Mouse (Mus musculus) cerebral cortex, adult 2 months (tissue): ENCODE measurements around the gene Prkrip1.

Source experiments
- WGBS: fragments of 180-500 bp; shearing (Covaris S2); methylation state at CpG from one replicate; pipeline ENCODE4 v1.1.7; 2018; 5-methylcytosine and 5-hydroxymethylcytosine counted together

Gene Prkrip1

GRCm38 (mm10) chr5:136198474-136199391 is at the start of gene Prkrip1:
Gene Prkrip1, minus strand, starts transcription at chr5:136198963.
- WGBS = under 1% methylated on average over 62 of the region's 62 CpGs

DNA sequence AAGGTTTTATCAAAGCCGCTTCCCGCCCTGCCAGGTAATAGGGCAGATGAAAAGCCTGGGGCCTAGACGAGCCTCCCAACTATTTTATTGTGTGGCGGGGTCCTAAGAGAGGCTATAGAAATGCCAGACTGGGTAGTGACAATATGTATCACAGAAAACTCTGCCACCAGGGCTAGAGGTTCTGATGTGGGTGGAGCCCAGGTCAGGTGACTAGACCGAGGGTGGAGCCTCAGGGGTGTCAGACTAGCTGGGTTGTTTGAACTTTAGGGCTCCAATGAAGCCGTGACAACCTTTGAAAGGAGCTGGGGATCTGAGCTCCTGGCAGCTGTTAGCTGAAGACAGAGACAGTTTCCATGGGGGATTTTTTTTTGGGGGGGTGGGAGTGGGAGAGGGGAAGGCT is 49.7 kb upstream of the Prkrip1 start:
- WGBS = 83% methylated on average over 6 of the region's 6 CpGs

DNA sequence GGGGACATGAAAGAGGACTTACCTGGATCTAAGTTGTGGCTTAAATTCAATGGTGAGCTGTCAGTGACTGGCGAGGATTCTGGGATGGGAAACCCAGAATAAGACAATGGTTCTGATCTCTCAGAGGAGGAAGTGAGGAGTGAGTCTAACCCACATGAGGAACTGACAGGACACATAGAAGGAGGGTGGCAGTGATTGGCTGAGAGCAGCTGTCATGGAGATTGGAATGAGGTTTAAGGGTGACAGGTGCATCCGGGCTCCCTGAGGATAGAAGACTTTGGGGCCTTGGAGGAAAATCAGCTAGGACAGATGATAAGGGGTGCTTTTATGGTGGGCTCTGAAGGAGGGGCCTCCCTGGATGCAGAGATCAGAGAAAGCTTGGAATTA is 47.7 kb upstream of the Prkrip1 start, which contains the start of gene Sh2b2:
Gene Sh2b2 (minus strand): TSS at position 105 of the 387 bp plus-strand sequence.
- 88% methylated on average over 2 of the region's 2 CpGs for WGBS

GRCm38 (mm10) chr5:136245541-136246451 is 47.0 kb upstream of the Prkrip1 start:
- WGBS = 37% methylated on average over 15 of the region's 15 CpGs

DNA sequence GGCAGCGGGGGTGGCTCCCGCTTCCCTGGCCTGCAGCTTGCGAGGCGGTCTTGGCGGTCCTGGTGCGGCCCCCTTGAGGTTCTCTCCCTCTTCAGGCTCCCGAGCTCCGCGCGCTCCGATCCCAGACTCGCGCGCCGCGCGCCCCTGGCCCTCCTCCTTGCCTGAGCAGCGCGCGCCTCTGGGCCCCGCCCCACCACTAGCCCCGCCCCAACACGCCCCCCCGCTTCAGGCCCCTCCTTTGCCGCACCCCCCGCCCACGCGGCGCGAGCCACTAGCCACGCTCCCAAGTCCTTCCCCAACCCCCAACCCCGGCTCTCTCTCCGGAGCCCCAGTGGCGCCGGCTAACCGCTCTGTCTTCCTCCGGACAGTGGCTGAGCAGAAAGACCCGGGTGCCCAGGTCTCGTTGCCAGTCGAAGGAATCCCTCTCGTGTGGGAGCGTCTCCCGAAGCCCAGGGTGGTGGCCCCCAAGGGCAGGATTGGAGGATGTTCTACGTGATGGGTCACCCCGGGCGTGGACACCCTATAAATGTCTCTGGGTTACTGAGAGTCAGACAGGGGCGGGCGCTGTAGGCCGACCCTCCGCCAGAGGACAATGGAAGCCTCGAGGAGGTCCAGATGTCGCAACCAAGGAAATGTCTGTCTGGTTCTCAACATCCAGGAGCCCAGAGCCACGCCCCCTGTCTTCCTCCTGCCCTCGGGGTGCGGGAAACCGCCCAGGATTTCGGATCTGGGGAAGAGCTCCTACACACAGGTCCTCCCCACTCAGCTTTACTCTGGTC is 46.2 kb upstream of the Prkrip1 start:
- WGBS = 2% methylated on average over 55 of the region's 57 CpGs

- WGBS = under 1% methylated on average over 67 of the region's 67 CpGs
Observed at GRCm38 (mm10) chr5:136243851-136244761, 45.3 kb upstream of the Prkrip1 start.

GRCm38 (mm10) chr5:136241161-136241560 is 42.4 kb upstream of the Prkrip1 start:
- 70% methylated on average over 6 of the region's 6 CpGs for WGBS

DNA sequence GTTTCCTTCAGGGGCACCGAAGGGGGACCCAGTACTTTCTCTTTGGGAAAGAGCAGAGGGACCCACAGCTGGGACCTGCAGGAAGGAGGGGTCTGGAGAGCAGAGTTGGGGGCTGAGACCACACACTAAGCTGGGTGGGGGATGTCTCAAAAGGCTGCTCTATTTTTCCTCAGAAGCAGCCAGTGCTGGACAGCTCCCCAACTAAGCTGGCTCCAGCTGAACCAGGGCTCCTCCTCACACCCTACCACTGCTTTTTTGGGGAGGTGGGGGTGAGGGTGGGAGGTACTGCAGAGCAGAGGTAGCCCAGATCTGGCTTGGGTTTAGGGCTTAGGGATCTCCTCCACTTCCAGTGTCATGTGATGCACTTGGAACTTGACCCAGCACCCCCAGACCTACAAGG is 41.6 kb upstream of the Prkrip1 start:
- 90% methylated on average over 1 of the region's 1 CpGs for whole genome bisulfite sequencing

DNA sequence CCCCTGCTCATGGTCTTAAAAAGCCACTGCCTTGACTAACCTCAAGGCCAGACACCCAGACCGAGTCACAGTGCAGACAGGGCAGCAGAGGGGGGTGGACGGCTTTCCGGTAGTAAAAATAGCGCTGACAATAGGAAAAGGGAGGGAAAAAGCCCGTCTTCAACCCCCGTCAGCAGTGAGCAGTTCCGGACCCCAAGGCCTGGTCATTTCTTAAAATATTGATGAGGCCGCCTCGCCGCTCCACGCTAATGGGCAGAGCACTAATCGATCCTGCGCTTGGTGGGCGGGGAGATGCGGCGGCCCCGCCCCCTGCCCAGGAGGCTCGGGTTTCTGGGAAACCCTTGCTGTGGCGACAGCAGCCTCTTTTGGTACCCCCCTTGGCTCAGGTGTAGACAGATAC is 38.8 kb upstream of the Prkrip1 start:
- 20% methylated on average over 19 of the region's 19 CpGs for WGBS

GRCm38 (mm10) chr5:136236611-136237010 is 37.8 kb upstream of the Prkrip1 start:
- WGBS = 83% methylated on average over 5 of the region's 5 CpGs

DNA sequence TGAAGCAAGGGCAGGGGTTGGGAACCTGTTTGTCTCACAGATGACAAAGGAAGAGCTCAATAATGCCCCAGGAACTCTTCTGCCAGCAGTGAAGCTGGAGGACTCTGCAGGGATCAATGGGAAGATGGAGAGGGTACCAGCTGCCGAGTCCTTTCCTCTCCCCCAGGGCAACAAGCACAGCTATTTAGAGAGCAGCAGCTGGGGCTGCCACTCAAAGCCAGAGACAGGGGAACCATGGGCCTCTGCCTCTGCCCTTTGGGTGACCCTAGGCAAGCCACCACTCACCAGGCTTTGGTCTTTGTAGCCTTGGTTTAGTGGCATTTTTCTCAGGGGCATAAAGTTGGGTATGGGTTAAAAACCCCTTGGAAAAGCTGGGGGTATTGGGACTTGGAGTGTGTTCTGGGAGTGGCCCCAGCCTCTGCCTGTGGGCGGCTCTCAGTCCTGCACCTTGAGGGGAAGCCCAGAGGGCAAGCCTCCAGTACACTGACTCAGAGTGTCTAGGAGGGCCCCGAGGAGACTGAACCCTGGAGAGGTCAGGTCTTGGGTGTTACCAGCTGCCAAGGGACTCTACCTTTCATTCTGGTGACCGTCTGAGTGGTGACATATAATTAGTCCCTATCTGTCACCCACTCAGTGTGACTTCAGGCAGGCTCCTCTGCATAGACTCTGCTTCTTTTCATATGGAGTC is 31.7 kb upstream of the Prkrip1 start:
- WGBS = 89% methylated on average over 4 of the region's 4 CpGs

GRCm38 (mm10) chr5:136226246-136226876 is 27.6 kb upstream of the Prkrip1 start:
- 59% methylated on average over 7 of the region's 7 CpGs for WGBS

- WGBS = 86% methylated on average over 12 of the region's 12 CpGs
Observed at GRCm38 (mm10) chr5:136218585-136218984, 19.8 kb upstream of the Prkrip1 start.

- 74% methylated on average over 4 of the region's 4 CpGs for WGBS
Observed at GRCm38 (mm10) chr5:136217932-136218381, 19.2 kb upstream of the Prkrip1 start.

DNA sequence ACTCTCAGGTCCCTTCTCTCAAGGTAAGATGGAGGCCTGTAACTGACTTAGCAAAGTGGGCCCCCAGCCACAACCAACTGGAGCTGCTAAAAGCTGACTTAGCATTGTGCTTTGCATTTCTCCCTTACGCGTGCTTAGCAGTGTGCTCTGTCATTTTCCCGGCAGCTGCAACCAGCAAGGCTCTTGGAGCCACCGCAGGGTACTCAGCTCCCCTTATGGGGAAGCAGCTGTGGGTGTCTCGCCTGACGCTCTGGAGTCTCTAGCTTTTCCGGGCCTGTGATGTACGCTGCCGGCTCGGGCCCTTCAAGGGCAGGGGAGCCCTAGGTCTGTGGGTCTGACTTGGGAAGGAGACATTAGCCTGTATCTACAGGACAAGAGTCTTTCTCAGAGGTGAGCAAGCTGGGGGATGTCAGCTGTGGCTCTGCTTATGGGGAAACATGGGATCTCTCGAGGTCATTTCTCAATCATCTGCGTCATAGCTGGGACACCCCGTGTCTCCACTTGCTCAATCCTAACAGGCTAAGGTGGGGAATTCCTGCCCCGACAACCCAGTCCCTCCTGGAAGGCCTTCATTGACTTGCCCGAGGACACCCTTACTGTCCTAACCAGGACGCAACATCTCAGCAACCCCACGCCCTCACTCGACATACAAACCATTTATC is 18.4 kb upstream of the Prkrip1 start:
- 78% methylated on average over 18 of the region's 18 CpGs for WGBS

- 45% methylated on average over 5 of the region's 5 CpGs for WGBS
Observed at GRCm38 (mm10) chr5:136215958-136216357, 17.2 kb upstream of the Prkrip1 start.

- WGBS = 97% methylated on average over 3 of the region's 3 CpGs
Observed at GRCm38 (mm10) chr5:136215211-136215610, 16.4 kb upstream of the Prkrip1 start.

DNA sequence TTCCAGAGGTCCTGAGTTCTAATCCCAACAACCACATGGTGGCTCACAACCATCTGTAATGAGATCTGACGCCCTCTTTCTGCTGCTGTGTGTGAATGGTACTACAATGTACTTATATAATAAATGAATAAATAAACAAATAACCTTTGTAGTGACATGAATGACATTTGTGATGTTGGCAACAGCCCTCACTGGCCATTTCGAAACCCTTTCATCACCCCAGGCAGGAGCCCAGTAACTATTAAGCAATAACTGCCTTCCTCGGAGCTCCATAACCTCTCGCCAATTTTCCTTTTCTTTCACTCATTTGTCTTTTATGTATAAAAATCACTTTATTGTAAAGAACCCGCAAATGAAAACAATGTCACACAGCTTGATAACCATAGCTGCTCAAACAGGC is 15.0 kb upstream of the Prkrip1 start:
- WGBS = 76% methylated on average over 5 of the region's 5 CpGs

- WGBS = 92% methylated on average over 11 of the region's 11 CpGs
Observed at GRCm38 (mm10) chr5:136212716-136213115, 14.0 kb upstream of the Prkrip1 start.
